Mouse (Mus musculus) liver, adult (tissue): ENCODE results near the gene Carmil3.

Experiments
- GATA4 ChIP-seq: IDR thresholded peaks from 2 replicates; pipeline ENCODE4 v1.6.1; 2014; ENCODE audit warnings: mild to moderate bottlenecking, low read length; ENCODE audit not compliant: insufficient replicate concordance

Carmil3 gene

GRCm38 (mm10) chr14:55478651-55479599 lies 11.5 kb upstream of the Carmil3 start, which contains the start of gene Dhrs4:
Gene Dhrs4 (plus strand): TSS chr14:55478758.
- no peak for TF ChIP-seq GATA4

- no peak for TF ChIP-seq GATA4
Observed at GRCm38 (mm10) chr14:55479629-55480028, 10.8 kb upstream of the Carmil3 start.

- TF ChIP-seq GATA4: no peak
Observed at GRCm38 (mm10) chr14:55484430-55485085, 5.9 kb upstream of the Carmil3 start.

- no peak for TF ChIP-seq GATA4
Observed at GRCm38 (mm10) chr14:55486836-55487235, 3.6 kb upstream of the Carmil3 start.

DNA sequence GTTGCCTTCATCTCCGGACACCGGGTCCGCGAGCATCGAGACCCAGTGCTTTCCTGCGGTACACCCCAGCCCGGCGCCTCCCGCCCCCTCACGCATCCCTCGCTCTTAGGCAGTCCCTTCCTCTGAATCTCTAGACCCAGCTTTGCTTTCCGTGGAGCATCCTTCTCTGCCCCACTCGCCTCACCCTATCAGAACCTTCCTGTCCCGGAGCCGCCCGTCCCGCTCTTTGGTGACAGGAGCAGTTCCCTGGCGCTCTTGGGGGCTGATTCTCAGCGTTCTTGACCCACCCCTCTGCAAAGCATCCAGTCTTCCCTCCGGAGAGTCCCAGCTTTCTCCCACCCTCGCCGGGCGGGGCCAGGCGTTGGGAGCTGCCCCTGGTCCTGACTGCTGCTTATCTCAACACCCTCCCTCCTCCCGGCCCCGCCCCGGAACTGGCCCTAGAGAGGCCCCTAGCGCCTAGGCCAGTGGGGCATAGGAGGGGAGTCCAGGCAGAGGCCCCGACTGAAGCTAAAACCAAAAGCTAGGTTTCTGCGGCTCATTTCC lies 911 bp downstream of the Carmil3 start:
- TF ChIP-seq GATA4: peak; percentile 9; the same call in 1 of the 2 replicates

DNA sequence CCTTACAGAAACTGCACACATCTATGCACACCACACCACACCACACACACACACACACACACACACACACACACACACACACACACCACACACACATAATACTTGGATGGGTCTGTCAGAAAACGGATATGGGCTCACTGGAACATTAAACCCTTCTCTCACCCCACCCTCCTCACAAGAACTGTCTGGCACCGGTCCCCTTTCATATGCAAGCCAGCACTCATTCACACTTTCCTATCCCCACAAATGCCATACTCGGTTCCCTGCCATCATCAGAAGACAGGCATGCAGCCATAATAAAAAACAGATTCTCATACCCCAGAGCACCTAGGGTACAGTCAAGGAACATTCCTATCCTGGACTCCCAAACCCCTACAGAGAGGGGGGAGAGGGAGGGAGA lies 1.7 kb downstream of the Carmil3 start:
- no peak for TF ChIP-seq GATA4

GRCm38 (mm10) chr14:55495509-55496240 lies 5.2 kb downstream of the Carmil3 start:
- no peak for TF ChIP-seq GATA4

- no peak for TF ChIP-seq GATA4
Observed at GRCm38 (mm10) chr14:55496761-55497448, 6.5 kb downstream of the Carmil3 start.

DNA sequence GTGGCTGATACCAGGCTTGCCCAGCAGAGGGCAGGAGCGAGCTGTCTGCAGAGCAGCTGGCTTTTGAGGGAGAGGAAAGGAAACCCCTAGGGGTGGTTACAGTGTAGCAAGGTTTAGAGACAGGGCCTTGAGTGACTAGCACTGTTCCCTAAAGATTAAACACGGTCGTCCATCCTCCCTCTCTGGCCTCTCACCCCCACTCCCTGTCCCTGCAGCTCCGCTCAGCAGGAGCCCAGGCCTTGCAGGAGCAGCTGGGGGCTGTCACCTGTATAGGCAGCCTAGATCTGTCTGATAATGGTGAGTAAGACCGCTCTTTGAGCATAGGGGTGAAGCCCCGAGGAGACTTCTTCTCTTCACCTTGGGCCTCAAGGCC lies 7.0 kb downstream of the Carmil3 start:
- no peak for TF ChIP-seq GATA4

GRCm38 (mm10) chr14:55505612-55506011 lies 15.2 kb downstream of the Carmil3 start:
- TF ChIP-seq GATA4: no peak

DNA sequence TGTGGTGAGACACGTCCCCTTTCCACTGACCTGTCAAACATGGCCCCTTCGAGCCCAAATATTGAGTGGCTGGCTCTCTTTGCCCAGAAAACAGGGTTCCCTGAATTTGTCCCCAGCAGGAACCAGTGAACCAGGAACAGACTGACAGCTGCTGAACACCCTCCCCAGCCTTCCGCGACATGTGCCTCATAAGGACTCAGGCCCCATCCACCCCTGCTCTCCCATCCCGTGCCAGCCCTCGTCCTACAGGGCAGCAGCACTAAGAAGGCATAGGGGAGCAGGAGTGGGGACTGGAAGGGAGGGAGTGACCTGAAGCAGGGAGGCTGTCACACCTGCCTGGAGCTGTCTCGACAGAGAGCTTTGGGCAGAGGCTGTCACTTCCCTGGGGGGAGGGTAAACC lies 17.4 kb downstream of the Carmil3 start:
- no peak for TF ChIP-seq GATA4

GRCm38 (mm10) chr14:55509540-55509939 lies 19.1 kb downstream of the Carmil3 start:
- no peak for TF ChIP-seq GATA4

DNA sequence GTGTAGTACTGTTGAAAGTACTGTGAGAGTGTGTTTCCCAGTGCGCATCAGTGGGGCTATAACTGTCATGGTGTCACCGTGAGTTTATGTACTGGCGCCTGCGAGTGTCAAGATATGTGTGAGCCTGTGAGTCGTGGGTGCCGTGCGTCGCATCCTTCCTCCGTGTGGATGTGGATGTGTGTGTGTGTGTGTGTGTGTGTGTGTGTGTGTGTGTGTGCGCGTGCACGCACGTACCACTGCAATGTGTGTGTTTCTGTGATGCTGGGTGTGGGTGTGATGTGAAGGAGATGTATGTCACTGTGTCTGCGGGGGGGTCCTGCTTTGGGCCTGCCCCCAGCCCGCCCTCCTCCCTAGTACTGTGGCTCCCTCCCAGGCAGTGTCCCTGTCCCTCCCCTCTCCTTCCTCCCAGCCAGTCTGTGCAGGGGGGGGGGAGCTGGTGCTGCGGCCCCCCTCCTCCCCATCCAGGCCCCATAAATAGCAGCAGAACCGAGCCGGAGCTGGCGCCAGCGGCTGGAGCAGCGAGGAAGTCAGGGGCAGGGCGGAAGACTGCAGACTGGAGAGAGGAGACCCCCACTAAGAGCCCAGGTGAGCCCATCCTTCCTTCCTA lies 19.8 kb downstream of the Carmil3 start, which contains the start of gene Cpne6:
Gene Cpne6 (plus strand): TSS at position 321 of the 607 bp plus-strand sequence.
- TF ChIP-seq GATA4: no peak

DNA sequence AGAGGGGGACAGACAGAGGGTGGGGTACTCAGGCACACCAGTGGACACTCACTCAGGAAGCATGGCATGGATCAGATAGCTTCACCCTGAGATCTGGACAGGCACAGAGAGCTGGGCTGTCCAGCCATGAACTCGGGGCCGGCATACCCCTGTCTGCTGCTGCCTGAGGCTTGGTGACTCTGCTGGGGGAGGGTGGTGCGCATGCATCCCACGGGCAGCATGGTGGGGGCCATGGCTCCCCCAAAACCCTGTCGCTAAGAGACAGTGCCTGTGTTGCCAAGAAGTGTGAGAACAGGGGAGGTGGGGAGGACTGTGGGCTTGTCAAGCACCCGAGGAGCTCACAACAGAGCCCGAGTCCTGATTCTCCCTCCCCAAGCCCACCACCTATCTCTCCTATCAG lies 20.6 kb downstream of the Carmil3 start:
- no peak for TF ChIP-seq GATA4
